Mouse (Mus musculus) megakaryocyte-erythroid progenitor cell, adult 5-6 weeks (primary cell): ENCODE data around the gene Elovl2. TPM values are rescaled to one million over a fixed set of nuclear protein-coding genes. Genes with fewer than 3 reads are reported as not detected.
"Not testable (repeated sequence)": the region's sequence is repeated elsewhere in the genome, so short reads cannot be mapped to it uniquely, and the experiment has no call there.

Experiments
- ATAC-seq: replicated peaks from 2 replicates; pipeline ENCODE4 v1.8.0; 2016; ENCODE audit warnings: mild to moderate bottlenecking, inconsistent platforms; ENCODE audit not compliant: severe bottlenecking, poor library complexity, low FRiP score, low TSS enrichment
- total RNA-seq, 2 experiments: library from RNA; stranded (forward) in 1 of 2; stranded (reverse) in 1 of 2; fragments of 200-1000, 215-1000 nt in 1 of 2; fragments of >200 nt in 1 of 2; fragmentation: Nextera tagmentation in 1 of 2; gene quantifications; 2 replicates each; pipeline ENCODE4 v1.2.3; 2014 to 2017

Elovl2 gene
- total RNA-seq (2014; fragmentation: Nextera tagmentation) (not detected in 2 replicates), total RNA-seq (2017) (not detected in 2 replicates)

GRCm38 (mm10) chr13:41220304-41220834 lies at the start of gene Elovl2:
Elovl2 (minus strand) TSS chr13:41220405.
- peak; percentile 76 for ATAC-seq

- no peak for ATAC-seq
Measured at GRCm38 (mm10) chr13:41267827-41268408, 47.7 kb upstream of the Elovl2 start.

GRCm38 (mm10) chr13:41263304-41264006 lies 43.2 kb upstream of the Elovl2 start:
- ATAC-seq: no peak

GRCm38 (mm10) chr13:41261617-41262016 lies 41.4 kb upstream of the Elovl2 start:
- ATAC-seq: not testable (repeated sequence)

- ATAC-seq: no peak
Measured at GRCm38 (mm10) chr13:41257851-41258250, 37.6 kb upstream of the Elovl2 start.

- no peak for ATAC-seq
Measured at GRCm38 (mm10) chr13:41256962-41257361, 36.8 kb upstream of the Elovl2 start.

- no peak for ATAC-seq
Measured at GRCm38 (mm10) chr13:41256126-41256525, 35.9 kb upstream of the Elovl2 start.

- ATAC-seq: no peak
Measured at GRCm38 (mm10) chr13:41252736-41253135, 32.5 kb upstream of the Elovl2 start.

- no peak for ATAC-seq
Measured at GRCm38 (mm10) chr13:41252141-41252540, 31.9 kb upstream of the Elovl2 start.

- no peak for ATAC-seq
Measured at GRCm38 (mm10) chr13:41251667-41252066, 31.5 kb upstream of the Elovl2 start.

GRCm38 (mm10) chr13:41251232-41251631 lies 31.0 kb upstream of the Elovl2 start:
- ATAC-seq: not testable (repeated sequence)

GRCm38 (mm10) chr13:41250318-41250981 lies 30.2 kb upstream of the Elovl2 start:
- no peak for ATAC-seq

- peak; percentile 97 for ATAC-seq
Measured at GRCm38 (mm10) chr13:41249538-41250317, 29.5 kb upstream of the Elovl2 start, which contains the start of gene Smim13. Smim13 (plus strand) TSS chr13:41249844.

GRCm38 (mm10) chr13:41248751-41249520 lies 28.7 kb upstream of the Elovl2 start:
- peak; percentile 69 for ATAC-seq

GRCm38 (mm10) chr13:41244306-41244830 lies 24.2 kb upstream of the Elovl2 start:
- ATAC-seq: no peak

- no peak for ATAC-seq
Measured at GRCm38 (mm10) chr13:41241557-41241956, 21.4 kb upstream of the Elovl2 start.

GRCm38 (mm10) chr13:41238805-41239130 lies 18.6 kb upstream of the Elovl2 start:
- peak; percentile 65; the same call in 1 of the 2 replicates for ATAC-seq

GRCm38 (mm10) chr13:41238035-41238804 lies 18.0 kb upstream of the Elovl2 start:
- ATAC-seq: peak; percentile 39; the same call in 1 of the 2 replicates
